Comparison of ENCODE assay signal across 15 mouse cellular contexts in genomic region chr10:61662391-61662988, GRCm38 (mm10). TPM values are rescaled to one million over a fixed set of nuclear protein-coding genes. Genes with fewer than 3 reads are reported as not detected.
DNase-seq lines count a peak whose midpoint lies in the region; ATAC-seq and TF ChIP-seq lines count a peak whose summit lies in the region.
"Had no signal": no experiment of that assay in that cellular context is flagged by ENCODE, and none has a peak within 500 bp of the region (broad histone marks: within the 10 kb centered on the region; RNA-seq: fewer than 3 reads in every experiment).

No protein-coding gene starts in this region.

- TF ChIP-seq CTCF in gastrocnemius, adult 2 months (IDR thresholded peaks at IDR 0.05), result no peak
- TF ChIP-seq CTCF in olfactory bulb, adult 2 months (IDR thresholded peaks at IDR 0.05; ENCODE audit: insufficient read depth, low read depth, low read length), result no peak

- intact Hi-C loops in gastrocnemius, adult 2 months (cut with DNase I), result no loop called here

- no peaks in the 10 kb centered on the region for H3K27me3 ChIP-seq in forebrain, embryonic 16.5 days (replicated peaks; ENCODE audit: control insufficient read depth, insufficient read depth, low read length)
- no peaks in the 10 kb centered on the region for H3K27me3 ChIP-seq in liver, embryonic 11.5 days (replicated peaks; ENCODE audit: control insufficient read depth, insufficient read depth, low read length)
- H3K27me3 ChIP-seq: embryonic facial prominence, embryonic 12.5 days had no signal

- peaks cover 6% of the 10 kb centered on the region; the same call in 1 of the 2 replicates for H3K36me3 ChIP-seq in forebrain, embryonic 16.5 days (ENCODE audit: control insufficient read depth, insufficient read depth)
- peaks cover 29% of the 10 kb centered on the region; the same call in 1 of the 2 replicates for H3K36me3 ChIP-seq in liver, embryonic 11.5 days (ENCODE audit: control insufficient read depth, insufficient read depth, low read length)

- ATAC-seq in forebrain, embryonic 16.5 days, result peak; percentile 89
- no peak for ATAC-seq in liver, embryonic 11.5 days (replicated peaks; ENCODE audit: low FRiP score)
- ATAC-seq: CD4-positive, CD25-positive, alpha-beta regulatory T cell, adult 4 months had no signal

- DNase-seq in gastrocnemius, adult 2 months, result peak; percentile 26
- no peak for DNase-seq in gastrocnemius, postnatal 10 days
- peak; percentile 66 to 71 for DNase-seq in right cerebral cortex, postnatal 10 days (ENCODE audit: low spot score in 2 of 2)
- DNase-seq in right cerebral cortex, postnatal 36 days (ENCODE audit: low spot score in 2 of 2), result no peak
- no peak for DNase-seq in yolk sac, embryonic 10.5 days (ENCODE audit: low spot score)
- DNase-seq in liver, embryonic 11.5 days (ENCODE audit: low spot score), result no peak
- DNase-seq: cerebellum, adult 11 months; gastrocnemius, postnatal 36 days; heart, postnatal 36 days; thymus, postnatal 14 days had no signal

- H3K4me1 ChIP-seq in forebrain, embryonic 16.5 days (replicated peaks; ENCODE audit: control insufficient read depth, insufficient read depth, low read length), result peaks cover 14% of the 10 kb centered on the region; the same call in 1 of the 2 replicates
- H3K4me1 ChIP-seq in olfactory bulb, adult 2 months (ENCODE audit: control insufficient read depth, insufficient read depth, low read length), result peaks cover 20% of the 10 kb centered on the region
- no peaks in the 10 kb centered on the region for H3K4me1 ChIP-seq in liver, embryonic 11.5 days (replicated peaks; ENCODE audit: control insufficient read depth, insufficient read depth, low read length)

- 0 out of 2 replicates have a peak overlapping the region, but pooled peaks have one; percentile 32 for H3K9ac ChIP-seq in forebrain, embryonic 16.5 days (replicated peaks; ENCODE audit: low read depth, low read length)
- H3K9ac ChIP-seq in liver, embryonic 11.5 days (ENCODE audit: low read depth, low read length), result no peak overlapping the region
- H3K9ac ChIP-seq: embryonic facial prominence, embryonic 12.5 days had no signal

- TF ChIP-seq POLR2A in olfactory bulb, adult 2 months (IDR thresholded peaks at IDR 0.05; ENCODE audit: insufficient read depth, low read depth, low read length), result no peak

- peak overlapping the region; percentile 28; the same call in 1 of the 2 replicates for H3K27ac ChIP-seq in gastrocnemius, adult 2 months
- H3K27ac ChIP-seq in forebrain, embryonic 16.5 days (ENCODE audit: low read length), result peak overlapping the region; percentile 83
- peak overlapping the region; percentile 87 for H3K27ac ChIP-seq in olfactory bulb, adult 2 months (ENCODE audit: insufficient read depth, low read depth, low read length)
- H3K27ac ChIP-seq in liver, embryonic 11.5 days (ENCODE audit: low read depth, low read length), result no peak overlapping the region
- H3K27ac ChIP-seq: embryonic facial prominence, embryonic 12.5 days; macrophage had no signal

- WGBS in forebrain, embryonic 16.5 days, result 26% methylated on average over 10 of the region's 10 CpGs
- WGBS in olfactory bulb, adult 2 months, result 17% methylated on average over 10 of the region's 10 CpGs
- 79% methylated on average over 10 of the region's 10 CpGs for whole genome bisulfite sequencing in liver, embryonic 11.5 days

- no peak overlapping the region for H3K4me2 ChIP-seq in forebrain, embryonic 16.5 days (ENCODE audit: low read length)
- no peak overlapping the region for H3K4me2 ChIP-seq in liver, embryonic 11.5 days
- H3K4me2 ChIP-seq: embryonic facial prominence, embryonic 12.5 days had no signal

- H3K4me3 ChIP-seq in gastrocnemius, adult 2 months, result no peak overlapping the region
- no peak overlapping the region for H3K4me3 ChIP-seq in forebrain, embryonic 16.5 days (replicated peaks; ENCODE audit: low read length)
- no peak overlapping the region for H3K4me3 ChIP-seq in olfactory bulb, adult 2 months (ENCODE audit: insufficient read depth, low read depth, low read length)
- H3K4me3 ChIP-seq in liver, embryonic 11.5 days (ENCODE audit: low read depth, low read length), result no peak overlapping the region
- H3K4me3 ChIP-seq: embryonic facial prominence, embryonic 12.5 days had no signal

- no peaks in the 10 kb centered on the region for H3K9me3 ChIP-seq in forebrain, embryonic 16.5 days (ENCODE audit: control insufficient read depth, low read length)
- H3K9me3 ChIP-seq in liver, embryonic 11.5 days (ENCODE audit: control insufficient read depth, low read length), result no peaks in the 10 kb centered on the region
- H3K9me3 ChIP-seq: embryonic facial prominence, embryonic 12.5 days had no signal

RNA-seq across cellular contexts. Expression of gene Ppa1, which starts 14.1 kb away (rescaled TPM):
- 10 to 100 TPM; 48.9 to 61.4 TPM for total RNA-seq in gastrocnemius, adult 2 months (2021)
- 10 to 100 TPM; 33.2 to 35.8 TPM for total RNA-seq in gastrocnemius, postnatal 10 days (2021)
- 244 and 261 TPM in 2 replicates for polyA plus RNA-seq in forebrain, embryonic 16.5 days (2015; fragmentation: Nextera tagmentation; extraction: Ambion mirVana)
- not detected in 2 replicates for polyA plus RNA-seq in olfactory bulb, adult 2 months (2012; ENCODE audit: insufficient read depth, insufficient read length, low replicate concordance, missing spikeins)
- polyA plus RNA-seq in liver, embryonic 11.5 days (2014; fragmentation: Nextera tagmentation; extraction: Ambion mirVana), result 218 and 237 TPM in 2 replicates

RNA-seq across cellular contexts. Expression of gene Sar1a, which starts 17.6 kb away (rescaled TPM):
- 100 to 1,000 TPM; 129 to 145 TPM for total RNA-seq in gastrocnemius, adult 2 months (2021)
- 100 to 1,000 TPM; 139 to 141 TPM for total RNA-seq in gastrocnemius, postnatal 10 days (2021)
- 224 and 244 TPM in 2 replicates for polyA plus RNA-seq in forebrain, embryonic 16.5 days (2015; fragmentation: Nextera tagmentation; extraction: Ambion mirVana)
- polyA plus RNA-seq in olfactory bulb, adult 2 months (2012; ENCODE audit: insufficient read depth, insufficient read length, low replicate concordance, missing spikeins), result 703 TPM in 1 of 2 replicates, not detected in the other
- 166 and 177 TPM in 2 replicates for polyA plus RNA-seq in liver, embryonic 11.5 days (2014; fragmentation: Nextera tagmentation; extraction: Ambion mirVana)

RNA-seq across cellular contexts. Expression of gene Tysnd1, which starts 32.8 kb away (rescaled TPM):
- 10 to 100 TPM; 12.3 to 14.4 TPM for total RNA-seq in gastrocnemius, adult 2 months (2021)
- 10 to 100 TPM; 12.9 to 16.7 TPM for total RNA-seq in gastrocnemius, postnatal 10 days (2021)
- polyA plus RNA-seq in forebrain, embryonic 16.5 days (2015; fragmentation: Nextera tagmentation; extraction: Ambion mirVana), result 20.2 and 22.4 TPM in 2 replicates
- polyA plus RNA-seq in olfactory bulb, adult 2 months (2012; ENCODE audit: insufficient read depth, insufficient read length, low replicate concordance, missing spikeins), result not detected in 2 replicates
- 39.0 and 47.4 TPM in 2 replicates for polyA plus RNA-seq in liver, embryonic 11.5 days (2014; fragmentation: Nextera tagmentation; extraction: Ambion mirVana)

RNA-seq across cellular contexts. Expression of gene Aifm2, which starts 52.6 kb away (rescaled TPM):
- 10 to 100 TPM; 13.9 to 19.7 TPM for total RNA-seq in gastrocnemius, adult 2 months (2021)
- total RNA-seq in gastrocnemius, postnatal 10 days (2021), result 10 to 100 TPM; 11.4 to 12.3 TPM
- polyA plus RNA-seq in forebrain, embryonic 16.5 days (2015; fragmentation: Nextera tagmentation; extraction: Ambion mirVana), result 5.6 and 7.6 TPM in 2 replicates
- not detected in 2 replicates for polyA plus RNA-seq in olfactory bulb, adult 2 months (2012; ENCODE audit: insufficient read depth, insufficient read length, low replicate concordance, missing spikeins)
- 9.1 and 9.3 TPM in 2 replicates for polyA plus RNA-seq in liver, embryonic 11.5 days (2014; fragmentation: Nextera tagmentation; extraction: Ambion mirVana)

Comparison
In these comparisons a context has a peak if more than half of its experiments do, and no peak if none do; other contexts are left out.
1. DNase-seq: peak in gastrocnemius, adult 2 months (single experiment) and right cerebral cortex, postnatal 10 days (2 of 2); none in gastrocnemius, postnatal 10 days (single experiment), right cerebral cortex, postnatal 36 days (0 of 2), yolk sac, embryonic 10.5 days (single experiment) and liver, embryonic 11.5 days (single experiment).